In genomic region chr5:146703710-146704121, GRCm38 (mm10) we compare ENCODE assay signal across 10 mouse cellular contexts.
DNase-seq lines count a peak whose midpoint lies in the region; ATAC-seq and TF ChIP-seq lines count a peak whose summit lies in the region.
"Had no signal": no experiment of that assay in that cellular context is flagged by ENCODE, and none has a peak within 500 bp of the region (broad histone marks: within the 10 kb centered on the region; RNA-seq: fewer than 3 reads in every experiment).

No protein-coding gene starts in this region.

- peak; percentile 28; the same call in 1 of the 2 replicates for ATAC-seq in lung, embryonic 16.5 days (ENCODE audit: low read depth)
- ATAC-seq in lung, postnatal 0 days: no peak
- ATAC-seq in stomach, embryonic 14.5 days (ENCODE audit: insufficient number of reproducible peaks, insufficient read depth, low FRiP score, low read depth): peak; percentile 81
- ATAC-seq in midbrain, embryonic 14.5 days (ENCODE audit: low FRiP score, low TSS enrichment): no peak

- H3K4me1 ChIP-seq in lung, embryonic 16.5 days (replicated peaks; ENCODE audit: control insufficient read depth, insufficient read depth, low read length): no peaks in the 10 kb centered on the region
- H3K4me1 ChIP-seq in lung, postnatal 0 days (ENCODE audit: insufficient read depth, low read depth, low read length): no peaks in the 10 kb centered on the region
- H3K4me1 ChIP-seq in stomach, embryonic 14.5 days (ENCODE audit: control insufficient read depth, insufficient read depth, low read length): no peaks in the 10 kb centered on the region
- no peaks in the 10 kb centered on the region for H3K4me1 ChIP-seq in midbrain, embryonic 14.5 days (ENCODE audit: control insufficient read depth, insufficient read depth, low read length)

- no peaks in the 10 kb centered on the region for H3K27me3 ChIP-seq in lung, embryonic 16.5 days (ENCODE audit: control insufficient read depth, insufficient read depth, low read depth, low read length)
- no peaks in the 10 kb centered on the region for H3K27me3 ChIP-seq in lung, postnatal 0 days (replicated peaks; ENCODE audit: insufficient read depth, low read length)
- H3K27me3 ChIP-seq in stomach, embryonic 14.5 days (ENCODE audit: control insufficient read depth, insufficient read depth, low read length): no peaks in the 10 kb centered on the region
- no peaks in the 10 kb centered on the region for H3K27me3 ChIP-seq in midbrain, embryonic 14.5 days (ENCODE audit: control insufficient read depth, insufficient read depth, low read length)

- no peak overlapping the region for H3K4me2 ChIP-seq in lung, embryonic 16.5 days (ENCODE audit: low read depth, low read length)
- no peak overlapping the region for H3K4me2 ChIP-seq in lung, postnatal 0 days (replicated peaks; ENCODE audit: low read depth, low read length)
- H3K4me2 ChIP-seq in stomach, embryonic 14.5 days (replicated peaks; ENCODE audit: low read depth, low read length): no peak overlapping the region
- H3K4me2 ChIP-seq in midbrain, embryonic 14.5 days (ENCODE audit: low read length): no peak overlapping the region

- no peak for TF ChIP-seq CTCF in lung, postnatal 0 days (IDR thresholded peaks at IDR 0.05)

- TF ChIP-seq EP300 in lung, postnatal 0 days (IDR thresholded peaks at IDR 0.05): no peak

- H3K27ac ChIP-seq in lung, embryonic 16.5 days (ENCODE audit: low read length): no peak overlapping the region
- no peak overlapping the region for H3K27ac ChIP-seq in lung, postnatal 0 days (ENCODE audit: low read length)
- H3K27ac ChIP-seq in stomach, embryonic 14.5 days (ENCODE audit: low read length): peak overlapping the region; percentile 56; the same call in 1 of the 2 replicates
- no peak overlapping the region for H3K27ac ChIP-seq in midbrain, embryonic 14.5 days (replicated peaks; ENCODE audit: low read depth, low read length)

- no peaks in the 10 kb centered on the region for H3K36me3 ChIP-seq in lung, embryonic 16.5 days (ENCODE audit: control insufficient read depth, insufficient read depth, low read length)
- no peaks in the 10 kb centered on the region for H3K36me3 ChIP-seq in lung, postnatal 0 days (ENCODE audit: insufficient read depth, low read length)
- no peaks in the 10 kb centered on the region for H3K36me3 ChIP-seq in stomach, embryonic 14.5 days (ENCODE audit: control insufficient read depth, insufficient read depth, low read length)
- no peaks in the 10 kb centered on the region for H3K36me3 ChIP-seq in midbrain, embryonic 14.5 days (ENCODE audit: control insufficient read depth, insufficient read depth, low read length)

- H3K9ac ChIP-seq in lung, embryonic 16.5 days (ENCODE audit: low read length): no peak overlapping the region
- no peak overlapping the region for H3K9ac ChIP-seq in lung, postnatal 0 days (replicated peaks; ENCODE audit: low read depth)
- no peak overlapping the region for H3K9ac ChIP-seq in stomach, embryonic 14.5 days (replicated peaks; ENCODE audit: low read depth, low read length)
- no peak overlapping the region for H3K9ac ChIP-seq in midbrain, embryonic 14.5 days (replicated peaks; ENCODE audit: low read length)

- 24% methylated on average over 8 of the region's 8 CpGs for WGBS in lung, embryonic 16.5 days
- 34% methylated on average over 8 of the region's 8 CpGs for WGBS in lung, postnatal 0 days
- WGBS in stomach, embryonic 14.5 days: 41% methylated on average over 8 of the region's 8 CpGs
- 92% methylated on average over 8 of the region's 8 CpGs for WGBS in midbrain, embryonic 14.5 days

- no peak overlapping the region for H3K4me3 ChIP-seq in lung, embryonic 16.5 days (ENCODE audit: low read length)
- H3K4me3 ChIP-seq in lung, postnatal 0 days (ENCODE audit: low read depth, low read length): no peak overlapping the region
- no peak overlapping the region for H3K4me3 ChIP-seq in stomach, embryonic 14.5 days (ENCODE audit: low read depth, low read length)
- H3K4me3 ChIP-seq in midbrain, embryonic 14.5 days (replicated peaks; ENCODE audit: low read depth, low read length): no peak overlapping the region

- no peaks in the 10 kb centered on the region; the same call in 1 of the 2 replicates for H3K9me3 ChIP-seq in lung, embryonic 16.5 days (ENCODE audit: control insufficient read depth, low read length)
- no peaks in the 10 kb centered on the region for H3K9me3 ChIP-seq in lung, postnatal 0 days (ENCODE audit: low read length)
- H3K9me3 ChIP-seq in stomach, embryonic 14.5 days (ENCODE audit: control insufficient read depth, low read depth, low read length): no peaks in the 10 kb centered on the region; the same call in 1 of the 2 replicates
- H3K9me3 ChIP-seq in midbrain, embryonic 14.5 days (ENCODE audit: control insufficient read depth, low read length): no peaks in the 10 kb centered on the region

- DNase-seq in lung, postnatal 0 days (ENCODE audit: low spot score): no peak
- peak; percentile 11 for DNase-seq in adrenal gland, postnatal 25 days
- DNase-seq in liver: peak; percentile 86
- DNase-seq in midbrain, embryonic 14.5 days: no peak
- no peak for DNase-seq in retina, embryonic 14.5 days (ENCODE audit: low spot score)
- no peak for DNase-seq in left cerebral cortex, adult 8-10 months (ENCODE audit: low spot score in 2 of 2)
- DNase-seq: gastrocnemius, postnatal 10 days; right cerebral cortex, postnatal 25 days had no signal

Comparison
In these comparisons a context has a peak if more than half of its experiments do, and no peak if none do; other contexts are left out.
1. ATAC-seq: peak in lung, embryonic 16.5 days (single experiment) and stomach, embryonic 14.5 days (single experiment); none in lung, postnatal 0 days (single experiment) and midbrain, embryonic 14.5 days (single experiment).
2. DNase-seq: peak in adrenal gland, postnatal 25 days (single experiment) and liver (single experiment); none in lung, postnatal 0 days (single experiment), midbrain, embryonic 14.5 days (single experiment), retina, embryonic 14.5 days (single experiment) and left cerebral cortex, adult 8-10 months (0 of 2).